Mouse (Mus musculus): ENCODE measurements around the gene G2e3. TPM values are rescaled to one million over a fixed set of nuclear protein-coding genes. Genes with fewer than 3 reads are reported as not detected.

Gene G2e3
- polyA plus RNA-seq, 1 experiment from 2014 or later = 12.6 TPM

Other genes starting within 250 kb of the G2e3 start
- 70.1 and 72.4 TPM in 2 replicates for gene Scfd1, start 29.4 kb downstream of the G2e3 start, polyA plus RNA-seq (2015; fragmentation: Nextera tagmentation; extraction: Ambion mirVana)
- 26.5 and 29.6 TPM in 2 replicates for gene Coch, start 245.3 kb downstream of the G2e3 start, polyA plus RNA-seq (2015; fragmentation: Nextera tagmentation; extraction: Ambion mirVana)

All from hindbrain, embryonic 16.5 days (tissue).